Mouse (Mus musculus): ENCODE results near the gene Cmss1. TPM values are rescaled to one million over a fixed set of nuclear protein-coding genes. Genes with fewer than 3 reads are reported as not detected.

The Cmss1 gene
- polyA plus RNA-seq, 1 experiment from 2014 or later, result 41.0 TPM

DNA sequence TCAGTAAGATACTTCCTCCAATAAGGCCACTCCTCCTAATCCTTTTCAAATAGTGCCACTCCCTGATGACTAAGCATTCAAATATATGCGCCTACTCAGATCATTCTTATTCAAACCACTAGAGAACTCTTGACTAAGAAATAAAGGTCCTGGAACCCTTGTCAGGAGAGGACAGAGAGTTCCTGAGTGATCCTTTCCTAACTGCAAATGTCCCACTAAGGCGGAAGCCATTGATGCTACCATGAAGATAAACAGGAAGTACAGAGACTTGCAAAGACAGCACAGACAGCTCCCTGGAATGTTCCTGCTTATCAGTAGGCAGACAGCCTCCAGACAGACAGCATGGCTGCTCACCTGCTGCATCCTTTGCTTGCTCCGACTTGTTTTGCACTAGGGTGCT lies 63.4 kb downstream of the Cmss1 start:
- no peak overlapping the region for H3K9ac ChIP-seq (ENCODE audit: low read length)
- no peak overlapping the region for H3K4me3 ChIP-seq (ENCODE audit: low read depth, low read length)
- WGBS, result 94% methylated on average over 3 of the region's 3 CpGs
- H3K36me3 ChIP-seq (ENCODE audit: control insufficient read depth, insufficient read depth, low read length), result no peaks in the 10 kb centered on the region
- H3K4me2 ChIP-seq (ENCODE audit: low read length), result no peak overlapping the region
- no peaks in the 10 kb centered on the region for H3K27me3 ChIP-seq (replicated peaks; ENCODE audit: control insufficient read depth, insufficient read depth, low read length)
- DNase-seq (ENCODE audit: low spot score), result no peak
- no peaks in the 10 kb centered on the region for H3K4me1 ChIP-seq (ENCODE audit: control insufficient read depth, insufficient read depth, low read length)
- ATAC-seq, result no peak
- no peaks in the 10 kb centered on the region for H3K9me3 ChIP-seq (replicated peaks; ENCODE audit: control insufficient read depth, low read length)
- no peak overlapping the region for H3K27ac ChIP-seq (ENCODE audit: low read depth, low read length)

DNA sequence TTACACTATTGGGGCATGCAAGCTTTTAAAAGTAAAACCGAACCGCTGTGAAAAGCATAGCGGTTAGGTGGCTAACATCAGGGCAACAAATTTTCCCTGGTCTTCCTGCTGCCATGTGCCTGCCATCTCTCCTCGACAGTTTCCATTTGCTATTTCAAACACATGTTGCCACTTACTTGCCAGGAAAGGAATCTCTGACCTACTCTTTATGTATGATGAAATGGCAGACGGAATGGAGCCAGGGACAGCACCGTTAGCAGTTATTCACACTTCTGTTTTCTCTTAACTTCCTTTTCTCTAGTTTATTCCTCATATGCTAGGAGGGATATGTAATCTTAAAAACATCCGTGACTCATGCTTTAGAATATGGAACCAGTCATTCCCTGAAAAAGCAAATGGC lies 70.2 kb downstream of the Cmss1 start:
- H3K4me3 ChIP-seq (ENCODE audit: low read depth, low read length), result no peak overlapping the region
- no peak for DNase-seq (ENCODE audit: low spot score)
- H3K4me2 ChIP-seq (ENCODE audit: low read length), result no peak overlapping the region
- no peaks in the 10 kb centered on the region for H3K9me3 ChIP-seq (replicated peaks; ENCODE audit: control insufficient read depth, low read length)
- no peaks in the 10 kb centered on the region for H3K36me3 ChIP-seq (ENCODE audit: control insufficient read depth, insufficient read depth, low read length)
- H3K9ac ChIP-seq (ENCODE audit: low read length), result no peak overlapping the region
- no peak overlapping the region for H3K27ac ChIP-seq (ENCODE audit: low read depth, low read length)
- no peak for ATAC-seq
- WGBS, result 89% methylated on average over 7 of the region's 7 CpGs
- no peaks in the 10 kb centered on the region for H3K27me3 ChIP-seq (replicated peaks; ENCODE audit: control insufficient read depth, insufficient read depth, low read length)
- H3K4me1 ChIP-seq (ENCODE audit: control insufficient read depth, insufficient read depth, low read length), result no peaks in the 10 kb centered on the region

DNA sequence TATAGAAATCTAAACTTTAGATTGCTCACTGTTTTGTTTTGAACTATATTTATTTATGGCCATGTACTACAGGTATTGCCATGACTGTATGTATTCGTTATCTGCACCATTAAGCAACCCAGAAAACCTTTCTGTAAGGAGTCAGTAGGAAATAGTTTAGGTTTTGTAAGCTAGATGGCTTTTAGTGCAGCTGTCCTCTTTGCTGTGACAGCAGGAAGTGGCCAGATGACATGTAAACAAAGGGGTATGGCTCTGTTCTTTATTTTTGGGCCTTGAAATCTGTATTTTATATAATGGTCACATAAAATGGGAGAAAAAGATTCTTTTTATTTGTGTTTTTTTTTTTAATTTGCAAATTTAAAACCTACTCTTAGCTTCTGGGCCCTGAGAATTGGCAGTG lies 71.9 kb downstream of the Cmss1 start:
- Histone ChIP-seq H3K27me3 (replicated peaks; ENCODE audit: control insufficient read depth, insufficient read depth, low read length) (no peaks in the 10 kb centered on the region), H3K9me3 (replicated peaks; ENCODE audit: control insufficient read depth, low read length) (no peaks in the 10 kb centered on the region), H3K9ac (ENCODE audit: low read length) (no peak overlapping the region), H3K27ac (ENCODE audit: low read depth, low read length) (no peak overlapping the region), H3K4me3 (ENCODE audit: low read depth, low read length) (no peak overlapping the region), H3K36me3 (ENCODE audit: control insufficient read depth, insufficient read depth, low read length) (no peaks in the 10 kb centered on the region), H3K4me2 (ENCODE audit: low read length) (no peak overlapping the region), H3K4me1 (ENCODE audit: control insufficient read depth, insufficient read depth, low read length) (no peaks in the 10 kb centered on the region)
- ATAC-seq (no peak), DNase-seq (ENCODE audit: low spot score) (no peak)
- WGBS, result 78% methylated on average over 1 of the region's 1 CpGs

DNA sequence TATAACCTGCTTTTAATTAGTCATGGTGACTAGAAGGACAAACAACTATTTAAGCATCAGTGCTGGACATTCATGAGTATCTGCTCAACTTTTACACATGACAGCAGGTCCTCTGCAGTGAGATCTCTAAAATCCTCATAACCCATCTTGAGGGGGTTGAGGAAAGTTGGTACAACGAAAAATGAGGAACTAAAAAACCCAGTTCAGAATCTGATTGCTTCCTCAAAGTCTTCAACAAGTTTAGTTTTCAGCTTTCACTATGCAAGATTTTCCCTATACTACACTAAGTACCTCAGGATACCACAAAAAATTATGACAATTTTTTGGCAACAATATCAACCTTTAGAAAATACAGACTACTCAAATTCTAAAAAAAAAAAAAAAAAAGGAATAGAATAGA lies 72.3 kb downstream of the Cmss1 start:
- H3K9ac ChIP-seq (ENCODE audit: low read length), result no peak overlapping the region
- H3K27ac ChIP-seq (ENCODE audit: low read depth, low read length), result no peak overlapping the region
- no peak overlapping the region for H3K4me3 ChIP-seq (ENCODE audit: low read depth, low read length)
- no peaks in the 10 kb centered on the region for H3K4me1 ChIP-seq (ENCODE audit: control insufficient read depth, insufficient read depth, low read length)
- H3K4me2 ChIP-seq (ENCODE audit: low read length), result no peak overlapping the region
- no peaks in the 10 kb centered on the region for H3K36me3 ChIP-seq (ENCODE audit: control insufficient read depth, insufficient read depth, low read length)
- WGBS, result 92% methylated on average over 1 of the region's 1 CpGs
- H3K27me3 ChIP-seq (replicated peaks; ENCODE audit: control insufficient read depth, insufficient read depth, low read length), result no peaks in the 10 kb centered on the region
- ATAC-seq (no peak), DNase-seq (ENCODE audit: low spot score) (no peak)
- no peaks in the 10 kb centered on the region for H3K9me3 ChIP-seq (replicated peaks; ENCODE audit: control insufficient read depth, low read length)

DNA sequence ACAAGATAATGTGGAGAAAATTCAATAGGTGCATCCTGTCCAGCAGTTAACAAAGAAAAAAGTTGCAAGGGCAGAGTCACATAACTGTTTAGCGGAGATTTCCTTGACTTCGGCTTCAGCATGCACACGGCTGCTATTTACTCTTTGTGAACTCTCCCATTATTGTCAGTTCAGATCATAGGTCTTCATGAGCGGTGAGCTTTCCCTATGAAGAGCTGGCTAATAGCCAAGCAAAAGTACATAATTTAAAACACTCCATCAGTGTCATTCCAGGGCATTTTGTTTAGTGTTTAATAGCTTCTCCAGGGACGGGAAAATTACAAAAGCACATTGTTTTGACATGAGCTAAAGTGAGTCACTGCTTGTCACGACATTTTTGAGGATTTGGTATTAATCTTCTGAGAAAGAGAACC lies 74.6 kb downstream of the Cmss1 start:
- ATAC-seq (peak; percentile 40; the same call in 1 of the 2 replicates), DNase-seq (ENCODE audit: low spot score) (peak; percentile 36)
- Histone ChIP-seq H3K27me3 (replicated peaks; ENCODE audit: control insufficient read depth, insufficient read depth, low read length) (no peaks in the 10 kb centered on the region), H3K4me1 (ENCODE audit: control insufficient read depth, insufficient read depth, low read length) (no peaks in the 10 kb centered on the region), H3K4me2 (ENCODE audit: low read length) (no peak overlapping the region), H3K4me3 (ENCODE audit: low read depth, low read length) (no peak overlapping the region), H3K36me3 (ENCODE audit: control insufficient read depth, insufficient read depth, low read length) (no peaks in the 10 kb centered on the region), H3K9ac (ENCODE audit: low read length) (no peak overlapping the region), H3K9me3 (replicated peaks; ENCODE audit: control insufficient read depth, low read length) (no peaks in the 10 kb centered on the region), H3K27ac (ENCODE audit: low read depth, low read length) (no peak overlapping the region)
- WGBS, result 35% methylated on average over 6 of the region's 6 CpGs

GRCm38 (mm10) chr16:57530547-57530946 lies 76.1 kb downstream of the Cmss1 start:
- WGBS, result 87% methylated on average over 4 of the region's 4 CpGs
- Histone ChIP-seq H3K9ac (ENCODE audit: low read length) (no peak overlapping the region), H3K4me1 (ENCODE audit: control insufficient read depth, insufficient read depth, low read length) (no peaks in the 10 kb centered on the region), H3K27me3 (replicated peaks; ENCODE audit: control insufficient read depth, insufficient read depth, low read length) (no peaks in the 10 kb centered on the region), H3K9me3 (replicated peaks; ENCODE audit: control insufficient read depth, low read length) (no peaks in the 10 kb centered on the region), H3K36me3 (ENCODE audit: control insufficient read depth, insufficient read depth, low read length) (no peaks in the 10 kb centered on the region), H3K4me2 (ENCODE audit: low read length) (no peak overlapping the region), H3K27ac (ENCODE audit: low read depth, low read length) (no peak overlapping the region), H3K4me3 (ENCODE audit: low read depth, low read length) (no peak overlapping the region)
- ATAC-seq, result no peak
- DNase-seq (ENCODE audit: low spot score), result no peak

DNA sequence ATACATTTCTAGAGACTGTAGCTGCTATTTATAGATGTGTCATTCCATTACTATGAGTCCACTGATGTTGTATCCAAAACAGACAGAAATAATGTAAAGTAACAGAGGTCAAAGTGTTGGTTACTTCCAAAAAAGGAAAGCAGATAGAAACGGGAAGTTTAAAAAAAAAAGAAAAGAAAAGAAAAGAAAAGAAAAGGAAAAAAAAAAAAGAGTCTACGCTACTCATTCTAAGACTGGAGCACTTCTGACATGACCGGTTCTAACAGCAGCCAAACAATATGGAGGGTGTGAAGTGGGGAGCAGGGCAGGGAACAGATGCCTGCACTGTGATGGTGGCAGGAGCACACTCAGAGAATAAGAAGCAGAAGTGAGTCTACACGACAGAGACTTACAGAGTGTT lies 78.2 kb downstream of the Cmss1 start:
- Histone ChIP-seq H3K4me3 (ENCODE audit: low read depth, low read length) (no peak overlapping the region), H3K4me1 (ENCODE audit: control insufficient read depth, insufficient read depth, low read length) (no peaks in the 10 kb centered on the region), H3K36me3 (ENCODE audit: control insufficient read depth, insufficient read depth, low read length) (no peaks in the 10 kb centered on the region), H3K9me3 (replicated peaks; ENCODE audit: control insufficient read depth, low read length) (no peaks in the 10 kb centered on the region), H3K4me2 (ENCODE audit: low read length) (no peak overlapping the region), H3K27ac (ENCODE audit: low read depth, low read length) (no peak overlapping the region), H3K9ac (ENCODE audit: low read length) (no peak overlapping the region), H3K27me3 (replicated peaks; ENCODE audit: control insufficient read depth, insufficient read depth, low read length) (no peaks in the 10 kb centered on the region)
- DNase-seq (ENCODE audit: low spot score) (no peak), ATAC-seq (0 out of 2 replicates have a peak, but pooled peaks have one; percentile 60)
- 70% methylated on average over 4 of the region's 4 CpGs for WGBS

GRCm38 (mm10) chr16:57526893-57527292 lies 79.8 kb downstream of the Cmss1 start:
- 96% methylated on average over 7 of the region's 7 CpGs for WGBS
- no peaks in the 10 kb centered on the region for H3K9me3 ChIP-seq (replicated peaks; ENCODE audit: control insufficient read depth, low read length)

DNA sequence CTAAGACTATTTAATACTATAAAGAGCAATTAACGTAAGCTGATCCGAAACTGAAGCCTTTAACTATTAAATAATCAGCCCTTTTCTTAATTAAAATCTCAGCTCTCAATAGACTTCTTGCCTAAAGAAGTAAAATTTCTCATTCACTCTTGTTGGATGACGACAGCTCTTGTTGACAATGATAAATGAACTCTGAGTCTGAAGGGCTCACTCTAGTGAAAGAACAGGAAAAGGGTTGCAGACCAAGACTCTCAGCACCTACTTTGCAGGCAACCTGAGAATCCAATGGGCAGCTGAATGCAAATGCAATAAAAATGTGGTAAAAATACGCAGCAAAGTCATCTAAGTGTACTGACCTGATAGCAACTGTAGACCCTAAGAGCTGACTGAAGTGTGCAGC lies 81.2 kb downstream of the Cmss1 start:
- Histone ChIP-seq H3K4me1 (ENCODE audit: control insufficient read depth, insufficient read depth, low read length) (no peaks in the 10 kb centered on the region), H3K27me3 (replicated peaks; ENCODE audit: control insufficient read depth, insufficient read depth, low read length) (no peaks in the 10 kb centered on the region), H3K4me3 (ENCODE audit: low read depth, low read length) (no peak overlapping the region), H3K27ac (ENCODE audit: low read depth, low read length) (no peak overlapping the region), H3K9ac (ENCODE audit: low read length) (no peak overlapping the region), H3K4me2 (ENCODE audit: low read length) (no peak overlapping the region), H3K36me3 (ENCODE audit: control insufficient read depth, insufficient read depth, low read length) (no peaks in the 10 kb centered on the region), H3K9me3 (replicated peaks; ENCODE audit: control insufficient read depth, low read length) (no peaks in the 10 kb centered on the region)
- ATAC-seq (no peak), DNase-seq (ENCODE audit: low spot score) (no peak)
- 68% methylated on average over 4 of the region's 4 CpGs for WGBS

More at GRCm38 (mm10) chr16:57526893-57527292, 79.8 kb downstream of the Cmss1 start:
- Histone ChIP-seq H3K4me1 (ENCODE audit: control insufficient read depth, insufficient read depth, low read length) (no peaks in the 10 kb centered on the region), H3K36me3 (ENCODE audit: control insufficient read depth, insufficient read depth, low read length) (no peaks in the 10 kb centered on the region), H3K27me3 (replicated peaks; ENCODE audit: control insufficient read depth, insufficient read depth, low read length) (no peaks in the 10 kb centered on the region), H3K4me3 (ENCODE audit: low read depth, low read length) (no peak overlapping the region), H3K9ac (ENCODE audit: low read length) (no peak overlapping the region), H3K4me2 (ENCODE audit: low read length) (no peak overlapping the region), H3K27ac (ENCODE audit: low read depth, low read length) (no peak overlapping the region)
- ATAC-seq, result no peak
- DNase-seq (ENCODE audit: low spot score), result no peak
